Mouse (Mus musculus): ENCODE measurements around the gene Uck1.

The Uck1 gene

GRCm38 (mm10) chr2:32218541-32219334 lies 41.2 kb downstream of the Uck1 start:
- no peak for DNase-seq (ENCODE audit: low read depth, low spot score)

GRCm38 (mm10) chr2:32218113-32218512 lies 41.8 kb downstream of the Uck1 start:
- no peak for DNase-seq (ENCODE audit: low read depth, low spot score)

GRCm38 (mm10) chr2:32217656-32218055 lies 42.3 kb downstream of the Uck1 start:
- DNase-seq (ENCODE audit: low read depth, low spot score): no peak

GRCm38 (mm10) chr2:32216506-32216905 lies 43.5 kb downstream of the Uck1 start:
- DNase-seq (ENCODE audit: low read depth, low spot score): no peak

- DNase-seq (ENCODE audit: low read depth, low spot score): no peak
These were observed 44.4 kb downstream of the Uck1 start for GRCm38 (mm10) chr2:32215576-32215975.

GRCm38 (mm10) chr2:32213000-32213399 lies 47.0 kb downstream of the Uck1 start:
- DNase-seq (ENCODE audit: low read depth, low spot score): no peak

GRCm38 (mm10) chr2:32211689-32212088 lies 48.3 kb downstream of the Uck1 start:
- no peak for DNase-seq (ENCODE audit: low read depth, low spot score)

GRCm38 (mm10) chr2:32207682-32208081 lies 52.3 kb downstream of the Uck1 start:
- no peak for DNase-seq (ENCODE audit: low read depth, low spot score)

Measured in A20 (cell line).